Mouse (Mus musculus) heart, embryonic 13.5 days (tissue): ENCODE data around the gene Glmn. TPM values are rescaled to one million over a fixed set of nuclear protein-coding genes. Genes with fewer than 3 reads are reported as not detected.

ENCODE experiments used
- ATAC-seq: fragments of 200-750 bp; cut with Nextera tagmentation; 2 replicates; pipeline ENCODE4 v1.8.0; 2017; ENCODE audit warnings: moderate TSS enrichment; ENCODE audit not compliant: insufficient number of reproducible peaks, low FRiP score, low TSS enrichment; ENCODE audit errors: extremely low read depth
- H3K27ac ChIP-seq: fragments of 300-500 bp; sonication (generic); replicated peaks from 2 replicates; pipeline ENCODE4 v1.5.1; 2015; ENCODE audit warnings: moderate library complexity, mild to moderate bottlenecking, inconsistent platforms
- H3K27me3 ChIP-seq: fragments of 300-500 bp; sonication (generic); replicated peaks from 2 replicates; pipeline ENCODE4 v1.6.1; 2015; ENCODE audit warnings: mild to moderate bottlenecking, inconsistent platforms
- H3K36me3 ChIP-seq: fragments of 300-500 bp; sonication (generic); 2 replicates; pipeline ENCODE4 v1.6.1; 2015; ENCODE audit warnings: mild to moderate bottlenecking, inconsistent platforms
- H3K4me1 ChIP-seq: fragments of 300-500 bp; sonication (generic); 2 replicates; pipeline ENCODE4 v1.6.1; 2015; ENCODE audit warnings: inconsistent platforms
- H3K4me2 ChIP-seq: fragments of 300-500 bp; sonication (generic); 2 replicates; pipeline ENCODE4 v1.6.1; 2015; ENCODE audit warnings: inconsistent platforms, mild to moderate bottlenecking, moderate library complexity
- H3K4me3 ChIP-seq: fragments of 300-500 bp; sonication (generic); 2 replicates; pipeline ENCODE4 v1.5.1; 2015; ENCODE audit warnings: moderate library complexity, mild to moderate bottlenecking, inconsistent platforms
- H3K9ac ChIP-seq: fragments of 300-500 bp; sonication (generic); 2 replicates; pipeline ENCODE4 v1.6.1; 2015; ENCODE audit warnings: inconsistent platforms, mild to moderate bottlenecking, moderate library complexity
- H3K9me3 ChIP-seq: fragments of 300-500 bp; sonication (generic); 2 replicates; pipeline ENCODE4 v1.6.1; 2016; ENCODE audit warnings: inconsistent platforms
- WGBS: fragments of 180-500 bp; shearing (Covaris S2); methylation state at CpG from one replicate; pipeline ENCODE4 v1.1.7; 2015; ENCODE audit warnings: mixed read lengths; 5-methylcytosine and 5-hydroxymethylcytosine counted together
- polyA plus RNA-seq: library from polyadenylated mRNA; unstranded; fragments of >200 nt; fragmentation: Nextera tagmentation; extraction: Ambion mirVana; gene quantifications from 2 replicates; pipeline ENCODE4 v1.2.1, GENCODE M21; 2015

Gene Glmn
- polyA plus RNA-seq, 1 experiment from 2014 or later, result 22.9 TPM

DNA sequence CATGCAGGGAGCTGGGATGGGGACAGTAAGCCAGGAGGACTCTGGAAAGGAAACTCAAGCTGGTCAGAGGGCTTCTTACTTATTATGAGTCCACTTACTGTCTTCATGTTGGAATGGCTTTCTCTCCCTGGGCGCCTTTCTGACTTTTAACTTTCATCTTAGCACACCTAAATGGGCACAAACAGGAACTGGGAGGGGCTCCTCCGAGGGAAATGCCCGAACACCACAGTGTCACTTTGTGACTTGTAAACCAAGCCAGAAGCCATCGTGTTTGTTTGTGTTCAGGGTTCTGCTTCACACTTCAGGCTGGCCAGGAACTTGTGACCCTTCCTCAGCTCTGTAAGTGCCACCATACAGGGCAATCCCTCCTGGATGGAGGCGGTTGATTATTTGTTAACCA, 43.4 kb downstream of the Glmn start:
- Histone ChIP-seq H3K27ac (no peak overlapping the region), H3K9me3 (no peaks in the 10 kb centered on the region), H3K36me3 (peaks cover 68% of the 10 kb centered on the region), H3K9ac (no peak overlapping the region), H3K4me1 (peaks cover under 1% of the 10 kb centered on the region; the same call in 1 of the 2 replicates), H3K27me3 (no peaks in the 10 kb centered on the region), H3K4me3 (no peak overlapping the region), H3K4me2 (no peak overlapping the region)
- no peak for ATAC-seq
- 77% methylated on average over 5 of the region's 5 CpGs for WGBS

DNA sequence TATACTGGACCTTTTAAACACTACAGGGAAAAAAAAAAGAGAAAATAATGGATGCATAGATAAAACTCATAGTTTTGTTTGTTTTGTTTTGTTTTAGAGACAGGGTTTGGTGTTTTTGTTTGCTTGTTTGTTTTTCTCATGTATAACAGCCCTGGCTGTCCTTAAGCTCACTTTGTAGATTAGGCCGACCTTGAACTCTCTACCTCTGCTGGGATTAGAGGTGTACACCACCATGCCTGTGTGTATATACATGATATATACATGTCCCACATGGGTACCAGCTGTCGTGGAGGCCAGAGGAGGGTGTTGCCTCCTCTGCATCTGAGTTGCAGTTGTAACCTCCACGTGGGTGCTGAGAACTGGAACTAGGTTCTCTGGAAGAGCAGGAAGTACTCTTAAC, 49.2 kb downstream of the Glmn start:
- H3K27me3 ChIP-seq, result no peaks in the 10 kb centered on the region
- H3K4me2 ChIP-seq, result no peak overlapping the region

DNA sequence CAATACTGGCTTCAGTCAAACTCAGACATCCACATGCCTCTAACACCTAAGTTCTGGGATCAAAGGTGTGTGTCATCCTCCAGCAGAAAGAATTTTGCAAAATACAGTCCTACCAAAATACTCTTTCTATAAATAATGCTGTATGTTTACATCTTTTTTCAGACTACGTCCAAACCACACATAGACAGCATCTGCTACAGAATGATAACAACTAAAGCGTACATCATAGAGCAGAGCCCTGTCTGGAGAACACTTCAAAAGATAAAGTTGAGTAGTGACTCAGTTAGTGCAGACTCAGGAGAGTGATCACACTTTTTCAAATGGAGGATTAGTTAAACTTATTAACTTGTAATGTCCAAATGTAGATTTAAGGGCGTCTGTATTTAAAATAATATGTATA, 49.7 kb downstream of the Glmn start:
- no peaks in the 10 kb centered on the region for H3K27me3 ChIP-seq
- peaks cover 12% of the 10 kb centered on the region for H3K4me1 ChIP-seq

More for the DNA sequence above, 49.2 kb downstream of the Glmn start:
- no peak overlapping the region for H3K4me3 ChIP-seq
- no peak overlapping the region for H3K27ac ChIP-seq
- H3K9me3 ChIP-seq, result no peaks in the 10 kb centered on the region
- H3K36me3 ChIP-seq, result peaks cover 41% of the 10 kb centered on the region
- no peak overlapping the region for H3K9ac ChIP-seq
- peaks cover 12% of the 10 kb centered on the region for H3K4me1 ChIP-seq
- 84% methylated on average over 3 of the region's 3 CpGs for WGBS
- no peak for ATAC-seq

DNA sequence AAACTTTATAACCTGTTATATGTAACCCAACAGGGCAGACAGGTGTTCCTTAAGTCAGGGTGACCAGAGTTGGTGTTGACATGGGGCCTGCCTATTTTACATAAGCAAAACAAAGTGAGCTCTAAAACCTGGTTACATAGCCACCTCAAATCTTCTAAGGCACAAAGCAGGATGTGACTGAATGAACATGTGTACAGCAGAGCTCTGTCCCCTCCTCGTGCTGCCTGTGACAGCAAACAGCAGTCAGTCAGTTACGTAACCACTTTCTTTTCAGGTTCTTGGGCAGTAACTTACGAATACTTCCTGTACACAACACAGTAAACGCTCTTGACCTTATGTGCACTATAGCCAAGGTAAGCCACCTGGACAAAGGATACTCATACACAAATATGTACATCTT, 51.8 kb downstream of the Glmn start:
- Histone ChIP-seq H3K9me3 (no peaks in the 10 kb centered on the region), H3K36me3 (peaks cover 24% of the 10 kb centered on the region), H3K27me3 (no peaks in the 10 kb centered on the region), H3K27ac (no peak overlapping the region), H3K9ac (no peak overlapping the region), H3K4me2 (no peak overlapping the region), H3K4me3 (no peak overlapping the region), H3K4me1 (peaks cover 12% of the 10 kb centered on the region)
- ATAC-seq, result no peak
- whole genome bisulfite sequencing, result 62% methylated on average over 4 of the region's 4 CpGs

More for the DNA sequence above, 49.7 kb downstream of the Glmn start:
- Histone ChIP-seq H3K36me3 (peaks cover 39% of the 10 kb centered on the region), H3K4me2 (no peak overlapping the region), H3K9me3 (no peaks in the 10 kb centered on the region), H3K4me3 (no peak overlapping the region), H3K27ac (no peak overlapping the region), H3K9ac (no peak overlapping the region)
- WGBS, result 62% methylated on average over 3 of the region's 3 CpGs
- ATAC-seq, result no peak

DNA sequence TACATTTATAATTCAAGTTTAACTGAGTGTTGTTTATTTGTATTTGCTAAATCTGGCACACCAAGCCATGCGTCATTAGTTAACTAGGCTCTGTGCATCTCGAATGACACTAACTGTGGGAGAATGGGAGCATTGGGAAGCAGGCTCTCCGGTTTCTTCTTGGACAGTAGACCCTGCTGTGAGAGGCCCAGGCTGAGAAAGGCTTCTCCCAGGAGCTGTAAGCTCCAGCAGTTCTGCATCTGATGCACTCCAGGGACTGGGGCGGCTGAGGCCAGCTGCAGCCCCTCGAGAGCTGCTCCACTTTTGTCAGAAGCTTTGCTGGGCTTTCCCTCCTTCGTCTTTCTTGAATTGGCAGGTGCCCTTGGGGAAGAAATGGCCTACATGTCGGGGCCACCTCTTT, 56.0 kb downstream of the Glmn start:
- Histone ChIP-seq H3K36me3 (no peaks in the 10 kb centered on the region), H3K4me3 (no peak overlapping the region), H3K27ac (no peak overlapping the region), H3K27me3 (no peaks in the 10 kb centered on the region), H3K4me2 (no peak overlapping the region), H3K4me1 (peaks cover 8% of the 10 kb centered on the region), H3K9ac (no peak overlapping the region), H3K9me3 (no peaks in the 10 kb centered on the region)
- ATAC-seq, result no peak
- 44% methylated on average over 7 of the region's 7 CpGs for WGBS

DNA sequence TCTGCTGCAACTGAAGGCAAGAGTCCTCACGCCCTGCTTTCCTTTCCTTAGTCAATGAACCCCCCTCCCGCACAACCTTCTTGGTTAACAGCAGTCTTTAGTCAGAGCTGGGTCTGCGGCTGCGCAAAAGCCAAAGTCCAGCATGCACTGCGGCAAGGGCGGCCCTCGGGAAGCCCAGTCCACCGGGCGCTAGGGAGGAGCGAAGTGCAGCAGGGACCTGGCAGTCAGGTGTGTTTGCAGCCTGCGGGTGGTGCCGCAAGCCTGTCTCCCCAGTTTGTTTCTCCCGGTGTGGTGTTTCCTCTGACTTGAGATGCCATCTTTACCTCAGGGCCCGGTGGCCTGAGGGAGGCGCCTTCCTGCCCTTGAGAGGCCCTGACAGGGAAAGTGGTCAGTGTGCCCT, 63.1 kb downstream of the Glmn start, which contains the start of gene 1700028K03Rik:
Gene 1700028K03Rik (plus strand): TSS at position 129 of the 400 bp plus-strand sequence.
- Histone ChIP-seq H3K4me1 (no peaks in the 10 kb centered on the region), H3K9me3 (no peaks in the 10 kb centered on the region), H3K4me2 (peak within 1 kb of the TSS; percentile 11), H3K4me3 (no peak within 1 kb of the TSS), H3K9ac (no peak within 1 kb of the TSS), H3K27me3 (no peaks in the 10 kb centered on the region), H3K27ac (no peak within 1 kb of the TSS), H3K36me3 (no peaks in the 10 kb centered on the region)
- no peak for ATAC-seq
- 65% methylated on average over 15 of the region's 15 CpGs for WGBS

DNA sequence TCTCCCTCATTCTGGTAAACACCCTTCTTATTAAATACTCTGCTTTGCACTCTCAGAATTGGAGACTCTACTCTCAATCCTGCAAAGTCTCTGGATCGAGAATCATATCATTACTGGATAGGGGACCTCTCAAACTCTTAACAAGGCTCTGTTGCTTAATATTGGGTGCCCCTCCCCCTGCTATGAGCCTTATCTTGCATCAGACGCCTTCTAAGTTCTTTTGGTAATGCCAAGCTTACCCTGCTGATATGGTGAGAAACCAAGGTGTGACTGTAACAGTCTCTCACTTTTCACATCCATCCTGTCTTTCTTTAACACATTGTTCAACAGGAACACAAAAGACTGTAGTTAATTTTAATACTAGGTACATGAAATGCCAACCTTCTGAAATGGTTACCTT, 64.1 kb downstream of the Glmn start:
- Histone ChIP-seq H3K9ac (no peak overlapping the region), H3K27me3 (no peaks in the 10 kb centered on the region), H3K4me2 (no peak overlapping the region), H3K4me3 (no peak overlapping the region), H3K9me3 (no peaks in the 10 kb centered on the region), H3K36me3 (no peaks in the 10 kb centered on the region), H3K4me1 (no peaks in the 10 kb centered on the region), H3K27ac (no peak overlapping the region)
- WGBS, result 34% methylated on average over 2 of the region's 2 CpGs
- ATAC-seq, result no peak

DNA sequence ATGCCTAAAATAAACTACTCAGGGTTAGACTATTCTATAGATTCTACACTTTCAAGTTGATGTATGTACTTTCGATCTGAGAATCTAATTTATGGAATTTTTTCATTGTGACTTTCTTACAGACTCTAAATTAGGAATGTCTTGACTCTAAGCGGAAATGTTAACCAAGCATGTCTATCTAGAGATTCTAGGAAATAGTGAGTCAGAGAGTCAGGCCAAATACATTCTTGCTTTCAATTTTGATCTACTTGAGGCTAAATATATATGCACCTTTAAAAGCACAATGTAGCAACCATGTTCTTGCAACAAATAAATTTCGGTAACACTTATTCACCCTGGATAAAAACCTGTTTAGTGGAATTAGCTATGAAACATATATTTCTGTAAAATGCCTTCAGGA, 68.8 kb downstream of the Glmn start:
- Histone ChIP-seq H3K4me3 (no peak overlapping the region), H3K27ac (no peak overlapping the region), H3K9me3 (no peaks in the 10 kb centered on the region), H3K9ac (no peak overlapping the region), H3K4me2 (no peak overlapping the region), H3K4me1 (no peaks in the 10 kb centered on the region), H3K27me3 (no peaks in the 10 kb centered on the region), H3K36me3 (no peaks in the 10 kb centered on the region)
- no peak for ATAC-seq
- 78% methylated on average over 3 of the region's 3 CpGs for WGBS

DNA sequence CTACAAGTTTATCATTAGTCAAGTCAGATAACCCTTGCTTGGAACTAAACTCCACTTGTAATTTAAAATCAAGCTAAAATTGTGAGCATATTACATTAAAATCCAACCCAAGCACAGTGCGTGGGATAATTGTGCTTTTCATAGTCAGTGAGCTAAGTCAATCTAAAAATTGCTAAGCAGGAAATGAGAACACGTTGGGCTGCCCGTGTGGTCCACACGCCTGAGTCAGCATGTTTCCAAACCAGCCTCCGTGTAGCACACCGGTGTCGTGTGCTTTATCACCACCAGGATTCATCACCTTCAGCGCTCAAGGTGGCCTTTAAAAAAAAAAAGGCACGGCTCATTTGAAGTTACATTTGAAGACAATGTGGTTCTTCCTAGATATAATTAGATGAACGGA, 73.4 kb downstream of the Glmn start:
- no peak overlapping the region for H3K9ac ChIP-seq
- 71% methylated on average over 10 of the region's 10 CpGs for WGBS
- H3K27ac ChIP-seq, result no peak overlapping the region
- no peak overlapping the region for H3K4me2 ChIP-seq
- no peaks in the 10 kb centered on the region for H3K9me3 ChIP-seq
- no peak for ATAC-seq
- H3K27me3 ChIP-seq, result no peaks in the 10 kb centered on the region
- no peak overlapping the region for H3K4me3 ChIP-seq
- H3K36me3 ChIP-seq, result no peaks in the 10 kb centered on the region
- no peaks in the 10 kb centered on the region for H3K4me1 ChIP-seq

DNA sequence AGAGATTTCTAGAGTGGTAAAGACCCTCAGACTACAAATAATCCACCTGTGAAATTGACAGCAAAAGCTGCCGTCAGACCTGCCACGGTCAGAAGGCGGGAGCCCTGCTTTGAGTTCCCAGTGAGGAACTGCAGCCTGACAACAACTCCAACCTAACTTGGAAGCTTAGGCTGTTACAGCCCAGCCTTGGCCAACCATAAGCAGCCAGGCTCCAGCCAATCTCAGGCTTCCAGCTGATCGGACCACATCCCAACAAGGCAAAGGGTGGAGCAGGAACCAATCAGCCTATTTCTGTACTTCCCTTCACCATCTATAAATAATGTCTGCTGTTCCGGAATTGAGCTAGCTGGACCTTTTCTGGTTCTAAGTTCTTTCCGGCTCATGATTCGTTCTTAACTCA, 75.8 kb downstream of the Glmn start:
- ATAC-seq, result no peak
- H3K27ac ChIP-seq, result no peak overlapping the region
- H3K4me1 ChIP-seq, result no peaks in the 10 kb centered on the region
- no peak overlapping the region for H3K4me2 ChIP-seq
- no peak overlapping the region for H3K9ac ChIP-seq
- no peak overlapping the region for H3K4me3 ChIP-seq
- H3K9me3 ChIP-seq, result no peaks in the 10 kb centered on the region
- no peaks in the 10 kb centered on the region for H3K27me3 ChIP-seq
- no peaks in the 10 kb centered on the region for H3K36me3 ChIP-seq
- 64% methylated on average over 7 of the region's 7 CpGs for WGBS

DNA sequence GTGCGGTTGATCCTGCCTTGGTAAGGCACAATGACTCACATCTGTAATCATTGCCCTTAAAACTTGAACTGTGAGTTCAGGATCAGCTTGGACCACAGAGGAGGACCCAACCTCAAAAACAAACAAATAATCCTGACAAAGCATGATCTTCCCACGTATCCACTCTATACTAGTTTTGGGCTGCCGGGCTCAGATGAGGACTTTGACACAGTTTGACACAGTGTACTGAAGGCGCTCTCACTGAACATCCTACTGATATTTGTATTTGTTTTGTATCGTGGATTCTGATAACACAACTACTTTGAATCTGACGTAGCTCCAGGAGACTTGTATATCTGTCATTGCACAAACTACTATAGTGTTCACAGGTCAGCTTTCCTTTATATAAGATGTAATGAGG, 76.3 kb downstream of the Glmn start:
- Histone ChIP-seq H3K36me3 (no peaks in the 10 kb centered on the region), H3K27ac (no peak overlapping the region), H3K4me3 (no peak overlapping the region), H3K4me2 (no peak overlapping the region), H3K27me3 (no peaks in the 10 kb centered on the region), H3K9ac (no peak overlapping the region), H3K4me1 (no peaks in the 10 kb centered on the region), H3K9me3 (no peaks in the 10 kb centered on the region)
- 81% methylated on average over 6 of the region's 6 CpGs for WGBS
- ATAC-seq, result no peak

DNA sequence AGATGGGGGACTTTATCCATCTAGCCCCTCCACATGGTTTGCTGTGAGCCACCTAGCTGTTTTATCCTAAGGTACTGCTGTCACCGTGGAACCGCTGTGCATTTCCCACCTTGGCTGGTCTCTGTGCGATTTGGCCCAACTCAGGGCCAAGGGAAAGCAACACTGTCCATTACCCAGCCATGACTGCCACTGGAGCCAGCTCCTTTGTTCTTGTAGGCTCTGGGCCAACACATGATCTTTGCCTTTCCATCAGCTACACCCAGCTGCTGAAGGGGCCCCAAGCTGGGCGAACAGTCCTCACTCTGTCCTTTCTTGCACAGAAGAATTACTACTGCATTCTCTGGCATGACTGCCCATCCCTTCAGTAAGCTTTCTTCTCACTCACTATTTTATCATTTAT, 79.1 kb downstream of the Glmn start:
- Histone ChIP-seq H3K27ac (no peak overlapping the region), H3K27me3 (no peaks in the 10 kb centered on the region), H3K9me3 (no peaks in the 10 kb centered on the region), H3K4me2 (no peak overlapping the region), H3K4me3 (no peak overlapping the region), H3K4me1 (no peaks in the 10 kb centered on the region), H3K36me3 (no peaks in the 10 kb centered on the region), H3K9ac (no peak overlapping the region)
- ATAC-seq, result no peak
- 88% methylated on average over 4 of the region's 4 CpGs for WGBS
